Mouse (Mus musculus) adrenal gland, postnatal 14 days (tissue): ENCODE measurements around the gene Psmb3. TPM values are rescaled to one million over a fixed set of nuclear protein-coding genes. Genes with fewer than 3 reads are reported as not detected.
"Not testable (repeated sequence)": the region's sequence is repeated elsewhere in the genome, so short reads cannot be mapped to it uniquely, and the experiment has no call there.

ENCODE experiments used
- DNase-seq: peaks from one replicate; pipeline ENCODE4 v3.0.0; 2021; ENCODE audit warnings: mixed read lengths
- total RNA-seq: library from RNA; stranded (reverse); gene quantifications from 2 replicates; pipeline ENCODE4 v1.2.3, GENCODE M21; 2021

Gene Psmb3
- total RNA-seq, 1 experiment from 2014 or later = 216 TPM

- DNase-seq = no peak
Measured at GRCm38 (mm10) chr11:97717369-97718280, 14.4 kb downstream of the Psmb3 start.

- DNase-seq = no peak
Measured at GRCm38 (mm10) chr11:97718281-97718860, 15.2 kb downstream of the Psmb3 start.

GRCm38 (mm10) chr11:97719041-97719440 is 15.8 kb downstream of the Psmb3 start:
- no peak for DNase-seq

GRCm38 (mm10) chr11:97721338-97721737 is 18.1 kb downstream of the Psmb3 start:
- no peak for DNase-seq

- DNase-seq = no peak
Measured at GRCm38 (mm10) chr11:97723709-97724108, 20.5 kb downstream of the Psmb3 start.

DNA sequence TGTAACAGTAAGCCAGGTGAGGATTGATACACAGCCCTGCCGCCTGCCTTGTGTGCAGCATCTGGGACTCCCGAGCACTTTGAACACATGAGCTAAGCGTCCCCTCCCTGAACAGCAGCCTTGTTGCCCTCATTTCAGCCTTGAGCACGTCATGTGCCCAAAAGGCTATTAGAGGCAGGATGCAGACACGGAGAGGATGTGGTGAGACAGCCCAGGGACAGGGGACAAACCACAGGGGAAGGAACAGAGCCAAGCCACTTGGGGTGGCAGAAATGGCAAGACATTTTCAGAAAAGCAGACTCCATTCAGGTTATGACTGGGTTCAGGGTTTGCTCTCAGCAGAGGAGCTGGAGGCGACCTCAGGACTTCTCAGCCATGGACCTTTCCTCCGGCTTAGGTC is 25.1 kb downstream of the Psmb3 start:
- DNase-seq = peak; percentile 31

GRCm38 (mm10) chr11:97728730-97729129 is 25.5 kb downstream of the Psmb3 start:
- DNase-seq = no peak

GRCm38 (mm10) chr11:97733689-97734088 is 30.5 kb downstream of the Psmb3 start:
- no peak for DNase-seq

DNA sequence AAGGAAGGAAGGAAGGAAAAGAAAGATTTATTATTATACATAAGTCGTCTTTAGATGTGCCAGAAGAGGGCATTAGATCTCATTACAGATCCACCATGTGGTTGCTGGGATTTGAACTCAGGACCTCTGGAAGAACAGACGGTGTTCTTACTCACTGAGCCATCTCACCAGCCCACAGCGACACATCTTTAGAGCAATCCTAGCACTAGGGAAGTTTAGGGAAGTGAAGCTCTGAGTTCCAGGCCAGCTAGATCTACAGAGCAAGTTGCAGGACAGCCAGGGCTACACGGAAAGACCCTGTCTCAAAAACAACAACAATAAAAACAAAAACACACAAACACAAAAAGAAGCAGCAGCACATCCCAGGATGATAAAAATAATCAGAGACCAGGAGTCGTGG is 31.6 kb downstream of the Psmb3 start:
- not testable (repeated sequence) for DNase-seq

DNA sequence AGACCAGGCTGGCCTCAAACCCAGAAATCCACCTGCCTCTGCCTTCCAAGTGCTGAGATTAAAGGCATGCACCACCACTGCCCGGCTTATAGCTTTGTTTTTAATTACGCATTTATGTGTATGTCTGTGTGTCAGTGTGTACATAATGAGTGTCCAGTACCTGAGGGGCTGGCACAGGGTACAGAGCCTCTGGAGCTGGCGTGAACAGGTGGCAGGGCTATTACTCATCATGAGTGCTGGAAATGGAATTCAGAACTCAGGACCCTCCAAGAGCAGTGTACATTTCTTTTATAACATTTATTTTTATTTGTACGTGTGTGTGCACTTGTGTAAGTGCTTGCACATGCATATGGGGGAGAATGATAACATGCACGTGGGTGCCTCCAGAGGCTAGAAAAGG is 33.4 kb downstream of the Psmb3 start:
- no peak for DNase-seq

DNA sequence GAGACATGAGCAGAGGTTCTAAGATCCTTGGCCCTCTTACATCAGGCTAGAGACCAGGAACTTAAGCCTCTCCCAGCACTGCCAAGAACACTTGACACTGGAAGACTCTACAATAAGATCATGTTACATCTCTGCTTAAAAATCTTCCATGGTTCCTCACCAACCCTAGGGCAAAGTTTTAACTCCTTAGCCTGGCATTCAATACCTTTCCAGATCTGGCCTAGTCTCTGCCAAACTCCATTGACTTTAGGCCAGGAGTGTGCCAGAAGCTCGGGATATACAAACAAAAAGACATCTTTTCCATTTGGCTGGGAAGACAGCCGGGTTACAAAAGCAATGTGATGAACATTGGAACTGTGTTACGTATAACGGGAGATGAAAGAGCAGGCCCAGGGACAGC is 34.4 kb downstream of the Psmb3 start:
- DNase-seq = no peak

GRCm38 (mm10) chr11:97738703-97739102 is 35.5 kb downstream of the Psmb3 start:
- no peak for DNase-seq

DNA sequence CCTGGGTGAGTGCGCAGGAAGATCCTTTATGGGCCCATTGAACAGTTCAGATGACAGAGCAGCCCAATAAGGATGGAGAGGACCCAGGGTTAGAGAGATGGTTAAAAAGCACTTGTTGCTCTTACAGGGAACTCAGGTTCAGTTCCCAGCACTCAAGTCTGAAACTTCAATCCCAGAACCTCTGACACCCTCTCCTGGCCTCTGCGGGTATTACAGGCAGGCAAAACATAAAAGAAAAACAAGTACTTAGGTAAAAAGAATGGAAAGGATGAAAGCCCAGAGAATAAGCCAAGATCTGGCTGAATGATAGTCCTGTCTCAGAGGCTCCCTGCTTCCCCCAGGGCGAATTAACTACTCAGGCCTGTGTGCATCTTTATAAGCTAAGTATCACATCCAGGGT is 36.0 kb downstream of the Psmb3 start:
- DNase-seq = no peak

DNA sequence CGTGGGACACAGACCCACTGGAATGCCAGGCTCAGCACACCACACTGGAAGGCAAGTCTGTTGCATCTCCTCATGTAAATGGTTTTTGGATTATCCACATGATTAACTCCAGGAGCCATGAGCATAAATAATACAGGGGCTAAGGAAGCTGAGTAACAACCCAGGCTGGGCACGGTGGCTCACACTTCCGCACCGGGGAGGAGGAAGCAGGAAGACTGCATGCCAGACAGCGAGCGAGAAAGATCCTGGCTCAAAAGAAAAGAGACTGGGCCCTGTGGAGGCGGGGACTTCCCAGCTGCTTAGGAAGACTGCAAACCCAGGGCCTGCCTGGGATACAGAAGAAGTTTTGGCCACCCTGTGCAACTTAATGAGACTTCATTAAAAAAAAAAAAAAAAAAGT is 37.0 kb downstream of the Psmb3 start:
- DNase-seq = peak; percentile 64

DNA sequence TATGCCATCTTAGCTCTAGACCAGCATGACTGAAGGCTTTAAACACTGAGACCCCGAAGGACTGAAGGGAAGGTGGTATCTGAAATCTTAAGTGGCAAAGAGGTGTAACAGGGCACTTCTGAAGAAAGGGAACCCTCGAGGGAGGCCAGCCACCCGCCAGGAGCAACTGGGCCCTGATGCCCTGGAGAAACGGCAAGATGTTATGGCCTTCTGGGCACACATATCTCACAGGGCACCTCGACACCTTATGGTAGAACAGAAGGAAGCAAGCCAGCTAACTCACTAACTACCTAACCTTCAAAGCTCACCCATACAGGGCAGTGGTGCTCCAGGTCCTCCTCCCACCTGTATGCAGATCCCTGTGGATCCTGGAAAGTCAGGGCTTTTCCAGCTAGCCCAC is 39.0 kb downstream of the Psmb3 start:
- no peak for DNase-seq

- DNase-seq = no peak
Measured at GRCm38 (mm10) chr11:97742591-97742990, 39.4 kb downstream of the Psmb3 start.

- DNase-seq = no peak
Measured at GRCm38 (mm10) chr11:97743423-97743822, 40.2 kb downstream of the Psmb3 start.

DNA sequence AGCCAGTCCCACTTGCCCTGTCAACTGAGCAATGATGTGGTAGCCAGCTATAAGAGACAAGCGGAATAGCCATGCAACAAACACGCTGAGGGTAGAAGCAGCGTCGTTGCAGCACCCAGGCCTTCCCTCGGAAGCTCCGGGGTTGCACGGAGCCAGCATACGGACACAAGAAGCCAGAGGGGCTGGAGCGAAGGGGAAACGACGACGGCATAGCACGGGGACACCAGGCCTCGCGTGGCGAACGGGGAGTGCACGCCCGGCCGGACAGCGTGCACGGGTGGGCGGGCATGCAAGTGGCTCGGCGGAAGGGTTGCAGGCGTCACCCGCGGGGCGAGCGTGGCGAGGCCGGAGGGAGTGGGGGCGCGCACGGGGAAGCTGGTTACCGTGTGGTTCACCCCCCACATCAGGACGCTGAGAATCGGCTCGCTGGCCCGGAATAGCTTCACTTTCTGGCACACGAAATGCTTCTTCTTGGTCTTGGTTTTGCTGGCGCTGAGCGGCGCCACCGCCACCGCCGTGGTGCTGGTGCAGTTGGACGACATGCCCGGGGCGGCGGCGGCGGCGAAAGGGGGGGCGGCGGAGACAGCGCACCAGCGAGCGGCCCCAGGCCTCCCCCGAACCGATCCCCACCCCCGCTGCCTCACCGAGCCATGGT is 41.0 kb downstream of the Psmb3 start, which contains the start of gene Pip4k2b:
Pip4k2b (minus strand) TSS at position 642 of the 655 bp plus-strand sequence.
- peak; percentile 79 for DNase-seq

DNA sequence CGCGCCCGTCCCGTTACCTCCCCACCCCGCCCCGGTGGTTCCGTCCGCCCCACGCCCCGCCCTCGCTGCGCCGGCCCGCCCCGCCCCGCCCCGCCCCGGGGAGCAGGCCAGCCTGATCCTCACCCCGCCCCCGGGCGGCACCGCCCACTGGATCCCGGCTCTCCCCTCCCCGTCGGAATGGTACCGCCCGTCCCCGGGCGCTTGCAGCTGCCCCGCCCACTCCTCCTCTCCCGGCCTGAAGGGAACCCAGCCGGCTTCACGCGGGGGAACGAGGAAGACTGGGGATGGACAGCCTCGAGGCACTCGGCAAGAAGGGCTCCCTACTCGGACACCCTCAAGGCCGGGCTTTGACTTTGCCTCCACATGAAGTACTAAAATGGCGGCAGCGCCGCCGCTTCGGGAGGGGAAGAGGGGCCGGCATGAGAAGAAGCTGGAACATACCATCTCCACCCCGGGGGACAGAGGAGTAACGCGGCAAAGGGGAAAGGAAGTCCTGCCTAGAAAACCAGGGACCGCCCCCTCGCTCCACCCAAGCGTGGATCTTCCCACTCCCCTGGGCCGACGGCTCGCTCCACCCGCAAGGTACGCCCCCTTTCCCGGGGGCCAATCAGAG is 41.6 kb downstream of the Psmb3 start:
- DNase-seq = peak; percentile 99

DNA sequence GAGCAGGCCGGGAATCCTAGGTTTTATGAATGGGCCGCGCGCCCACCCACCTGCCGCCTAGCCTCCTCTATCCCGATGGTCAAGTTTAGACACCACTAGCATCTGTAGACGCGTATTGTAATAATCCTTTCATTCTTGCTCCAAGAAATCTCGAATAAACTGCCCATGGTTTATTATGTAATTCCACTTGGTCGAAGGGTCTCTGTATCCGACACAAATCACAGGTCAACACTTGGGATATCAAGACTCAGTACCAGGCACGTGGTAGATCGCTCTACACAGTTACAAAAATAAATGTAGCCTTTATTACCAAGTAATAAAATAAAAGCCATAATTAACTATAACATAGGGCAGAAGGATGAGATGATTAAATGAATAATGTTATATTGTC is 42.1 kb downstream of the Psmb3 start:
- no peak for DNase-seq

DNA sequence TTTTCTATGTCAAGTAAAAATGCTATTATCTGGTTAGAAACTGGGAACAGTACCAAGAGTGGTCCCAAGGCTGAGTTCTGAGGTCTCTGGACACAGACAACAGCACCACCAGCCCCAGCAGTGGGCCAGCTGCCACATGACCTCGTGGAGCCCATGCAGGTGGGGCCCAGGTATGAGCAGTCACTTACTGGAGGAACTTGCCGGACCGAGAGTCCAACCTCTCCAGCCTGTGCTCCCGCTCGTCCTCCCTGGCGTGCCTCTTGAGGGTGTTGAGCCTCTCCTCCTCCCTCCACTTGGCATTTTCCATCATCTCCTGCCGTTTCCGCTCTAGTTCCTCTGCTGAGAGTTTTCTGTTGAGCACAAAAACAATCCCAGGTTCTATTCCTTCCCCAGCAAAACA is 44.6 kb downstream of the Psmb3 start:
- peak; percentile 28 for DNase-seq

DNA sequence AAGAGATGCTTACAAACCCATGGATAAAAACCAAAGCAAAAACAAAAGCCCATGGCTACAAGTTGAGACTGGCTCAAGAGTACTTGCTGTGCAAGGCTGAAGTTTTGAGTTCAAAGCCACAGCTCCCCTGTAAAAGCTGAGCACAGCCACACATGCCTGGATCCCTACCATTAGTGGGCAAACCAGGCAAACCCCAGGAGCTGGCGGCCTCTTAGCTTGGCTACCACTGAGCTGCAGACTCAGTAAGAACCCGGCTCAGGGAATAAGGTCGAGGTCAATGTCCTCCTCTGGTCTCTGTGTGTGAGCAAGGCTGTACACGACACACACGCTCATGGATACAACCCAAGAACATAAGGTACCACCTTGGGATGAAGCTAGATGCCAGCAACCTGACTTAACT is 45.3 kb downstream of the Psmb3 start:
- DNase-seq = peak; percentile 52

GRCm38 (mm10) chr11:97753277-97753676 is 50.1 kb downstream of the Psmb3 start:
- DNase-seq = no peak
